Mouse (Mus musculus) lung, embryonic 14.5 days (tissue): Measurements from ENCODE around the gene Mecr. TPM values are rescaled to one million over a fixed set of nuclear protein-coding genes. Genes with fewer than 3 reads are reported as not detected.
"Not testable (repeated sequence)": the region's sequence is repeated elsewhere in the genome, so short reads cannot be mapped to it uniquely, and the experiment has no call there.

ENCODE experiments used
- ATAC-seq: fragments of 200-750 bp; cut with Nextera tagmentation; 2 replicates; pipeline ENCODE4 v1.8.0; 2017; ENCODE audit warnings: mild to moderate bottlenecking, moderate TSS enrichment, moderate library complexity; ENCODE audit not compliant: insufficient read depth
- DNase-seq: peaks from one replicate; pipeline ENCODE4 v3.0.0-alpha.2; 2015
- H3K27ac ChIP-seq: fragments of 300-500 bp; sonication (generic); 2 replicates; pipeline ENCODE4 v1.5.1; 2014; ENCODE audit warnings: low read depth, mild to moderate bottlenecking, moderate library complexity
- H3K27me3 ChIP-seq: fragments of 300-500 bp; sonication (generic); 2 replicates; pipeline ENCODE4 v1.6.1; 2014; ENCODE audit warnings: low read length, control low read depth; ENCODE audit not compliant: insufficient read depth
- H3K36me3 ChIP-seq: fragments of 300-500 bp; sonication (generic); 2 replicates; pipeline ENCODE4 v1.6.1; 2014; ENCODE audit warnings: control low read depth; ENCODE audit not compliant: insufficient read depth
- H3K4me1 ChIP-seq: fragments of 300-500 bp; sonication (generic); 2 replicates; pipeline ENCODE4 v1.6.1; 2014; ENCODE audit warnings: antibody characterized with exemption, control low read depth; ENCODE audit not compliant: insufficient read depth
- H3K4me2 ChIP-seq: fragments of 300-500 bp; sonication (generic); 2 replicates; pipeline ENCODE4 v1.6.1; 2014; ENCODE audit warnings: mild to moderate bottlenecking
- H3K4me3 ChIP-seq: fragments of 300-500 bp; sonication (generic); 2 replicates; pipeline ENCODE4 v1.5.1; 2014; ENCODE audit warnings: low read depth, low read length
- H3K9ac ChIP-seq: fragments of 300-500 bp; sonication (generic); 2 replicates; pipeline ENCODE4 v1.6.1; 2014
- H3K9me3 ChIP-seq: fragments of 300-500 bp; sonication (generic); 2 replicates; pipeline ENCODE4 v1.6.1; 2016; ENCODE audit warnings: low read depth, low read length, control low read depth
- CTCF ChIP-seq: IDR thresholded peaks from 2 replicates; pipeline ENCODE4 v1.5.1; 2016; ENCODE audit warnings: antibody characterized with exemption, low read depth
- WGBS: fragments of 180-500 bp; shearing (Covaris S2); extraction: QIAGEN DNeasy Blood & Tissue Kit; methylation state at CpG from one replicate; pipeline ENCODE4 v1.1.7; 2014; 5-methylcytosine and 5-hydroxymethylcytosine counted together
- polyA plus RNA-seq: library from polyadenylated mRNA; unstranded; fragments of >200 nt; fragmentation: Nextera tagmentation; extraction: Ambion mirVana; gene quantifications from 2 replicates; pipeline ENCODE4 v1.2.1, GENCODE M21; 2014

Mecr gene
- polyA plus RNA-seq, result 42.6 and 46.5 TPM in 2 replicates

DNA sequence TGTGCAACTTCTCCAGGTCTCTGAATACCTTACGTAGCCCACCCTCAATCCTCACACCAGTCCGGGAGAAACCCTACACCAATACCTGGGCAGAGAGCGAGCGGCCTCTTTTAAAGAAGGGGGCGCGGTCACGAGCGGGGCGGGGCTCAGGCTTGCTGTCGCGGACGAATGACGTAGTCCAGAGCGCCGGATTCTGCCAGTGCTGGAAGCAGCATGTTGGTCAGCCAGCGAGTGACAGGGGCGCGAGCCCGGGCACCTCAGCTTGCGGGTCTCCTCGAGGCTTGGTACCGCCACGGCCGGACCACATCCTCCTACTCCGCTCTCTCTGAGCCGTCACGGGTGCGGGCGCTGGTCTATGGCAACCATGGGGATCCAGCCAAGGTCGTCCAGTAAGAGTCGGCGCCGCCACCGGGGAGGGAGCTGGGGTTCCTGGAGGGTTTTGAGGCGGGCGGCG is at the start of gene Mecr:
TSS of gene Mecr (plus strand) at position 181 of the 454 bp plus-strand sequence.
- Histone ChIP-seq H3K27me3 (no peaks in the 10 kb centered on the region), H3K9ac (peak within 1 kb of the TSS; percentile 74), H3K9me3 (no peaks in the 10 kb centered on the region), H3K4me3 (peak within 1 kb of the TSS; percentile 95), H3K36me3 (peaks cover 5% of the 10 kb centered on the region; the same call in 1 of the 2 replicates), H3K4me1 (no peaks in the 10 kb centered on the region), H3K27ac (no peak within 1 kb of the TSS), H3K4me2 (peak within 1 kb of the TSS; percentile 82)
- WGBS, result under 1% methylated on average over 37 of the region's 37 CpGs
- no peak for TF ChIP-seq CTCF
- DNase-seq (peak; percentile 97), ATAC-seq (peak; percentile 88)

DNA sequence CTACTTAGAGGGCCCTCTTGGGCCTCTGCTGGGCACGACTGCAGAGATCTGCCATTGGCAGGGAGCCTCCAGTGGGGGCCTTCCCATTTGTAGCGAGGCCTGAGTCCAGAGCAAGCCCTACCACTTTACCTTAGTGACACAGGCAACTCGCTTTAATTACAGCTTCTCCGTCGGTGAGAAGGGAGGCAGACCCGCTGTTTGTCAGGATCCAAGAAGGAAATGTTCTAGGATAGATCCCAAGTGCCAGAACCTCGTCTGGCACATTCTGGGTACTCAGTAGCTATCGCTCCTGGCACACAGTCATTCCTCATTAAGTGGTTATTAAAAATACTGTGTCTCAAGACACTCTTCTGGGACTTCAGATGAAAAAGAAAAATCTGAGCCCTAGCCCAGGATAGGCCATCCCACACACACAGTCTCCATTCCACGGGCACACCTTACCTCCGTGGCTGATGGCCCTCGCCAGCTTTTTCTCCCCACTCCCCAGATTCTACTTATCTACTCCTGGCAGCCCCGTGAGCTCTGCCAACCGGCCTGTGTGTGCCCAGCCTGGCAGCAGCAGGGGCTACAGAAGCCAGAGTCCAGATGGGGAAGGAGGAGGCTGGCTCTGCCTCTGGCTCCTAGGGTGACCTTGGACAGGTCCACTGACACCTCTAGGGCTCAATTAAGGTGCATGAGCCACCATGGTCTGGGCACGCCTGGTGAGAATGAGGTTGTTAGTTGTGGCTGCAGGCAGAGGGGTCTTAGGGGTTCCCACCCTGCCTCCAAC is 46.8 kb upstream of the Mecr start:
- H3K36me3 ChIP-seq, result no peaks in the 10 kb centered on the region
- no peak overlapping the region for H3K27ac ChIP-seq
- 73% methylated on average over 14 of the region's 14 CpGs for WGBS
- no peak overlapping the region for H3K4me2 ChIP-seq
- DNase-seq (no peak), ATAC-seq (no peak; the same call in 1 of the 2 replicates)
- H3K4me1 ChIP-seq, result no peaks in the 10 kb centered on the region
- H3K9ac ChIP-seq, result no peak overlapping the region
- H3K4me3 ChIP-seq, result no peak overlapping the region
- no peaks in the 10 kb centered on the region for H3K9me3 ChIP-seq
- H3K27me3 ChIP-seq, result no peaks in the 10 kb centered on the region
- no peak for TF ChIP-seq CTCF

DNA sequence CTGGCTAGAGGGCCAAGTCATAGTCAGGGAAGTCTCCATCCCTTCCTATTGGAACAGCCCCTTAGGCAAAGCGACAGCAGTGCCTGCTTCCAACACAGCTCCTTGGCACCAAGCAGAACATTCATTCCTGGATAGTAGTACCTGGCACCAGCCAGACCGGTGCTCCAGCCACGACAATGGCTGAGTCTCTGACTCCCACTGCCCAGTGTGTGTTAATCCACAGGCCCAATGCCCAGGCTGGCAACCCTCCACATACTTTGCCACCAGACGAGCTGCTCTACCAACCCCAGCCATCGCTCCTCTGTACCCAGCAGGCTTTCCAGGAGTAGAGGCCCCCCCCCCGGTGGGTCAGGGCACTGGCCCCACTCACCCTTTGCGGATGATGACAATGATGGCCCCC is 45.8 kb upstream of the Mecr start:
- 89% methylated on average over 7 of the region's 7 CpGs for WGBS
- H3K27me3 ChIP-seq, result no peaks in the 10 kb centered on the region

DNA sequence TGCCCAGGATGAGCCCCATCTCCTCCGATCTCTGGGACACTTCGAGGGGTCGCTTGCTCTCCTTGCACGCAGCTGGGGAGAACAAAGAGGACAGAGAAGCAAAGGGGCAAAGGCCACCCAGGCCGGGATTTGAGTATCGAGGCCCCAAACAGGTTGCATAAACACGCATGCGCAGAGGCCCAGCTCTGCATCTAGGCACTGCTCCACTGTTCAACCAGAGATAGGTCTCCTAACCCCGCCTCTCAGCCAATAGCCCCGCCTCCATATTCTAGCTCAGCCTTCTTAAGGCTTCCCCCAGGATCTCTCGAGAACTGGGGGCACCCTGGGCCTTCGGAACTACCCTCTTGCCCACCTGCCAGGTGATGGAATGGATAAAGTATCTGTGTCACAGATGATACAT is 45.4 kb upstream of the Mecr start:
- no peak for TF ChIP-seq CTCF

More for the DNA sequence above, 45.8 kb upstream of the Mecr start:
- ATAC-seq (no peak), DNase-seq (no peak)
- H3K4me1 ChIP-seq, result no peaks in the 10 kb centered on the region
- H3K27ac ChIP-seq, result no peak overlapping the region
- H3K9ac ChIP-seq, result no peak overlapping the region
- no peak overlapping the region for H3K4me2 ChIP-seq
- H3K36me3 ChIP-seq, result no peaks in the 10 kb centered on the region
- no peak overlapping the region for H3K4me3 ChIP-seq
- TF ChIP-seq CTCF, result no peak
- H3K9me3 ChIP-seq, result no peaks in the 10 kb centered on the region

DNA sequence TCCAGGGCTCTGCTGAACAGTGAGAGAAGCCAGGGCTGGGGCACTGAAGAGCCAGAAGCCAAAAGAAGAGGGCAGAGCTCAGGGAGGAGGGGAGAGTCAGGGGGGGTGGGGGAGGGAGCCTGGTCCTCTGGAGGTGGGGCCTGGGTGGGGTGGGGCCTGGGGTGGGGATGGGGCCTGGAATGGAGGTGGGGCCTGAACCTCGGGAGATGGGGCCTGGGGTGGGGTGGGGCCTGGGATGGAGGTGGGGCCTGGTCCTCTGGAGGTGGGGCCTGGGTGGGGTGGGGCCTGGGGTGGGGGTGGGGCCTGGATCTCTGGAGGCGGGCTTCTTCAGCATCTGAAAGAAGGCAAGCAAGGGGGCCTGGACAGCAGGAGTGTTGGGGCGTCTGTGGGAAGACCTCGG is 44.3 kb upstream of the Mecr start:
- H3K27me3 ChIP-seq, result no peaks in the 10 kb centered on the region
- H3K9me3 ChIP-seq, result no peaks in the 10 kb centered on the region
- no peaks in the 10 kb centered on the region for H3K4me1 ChIP-seq
- no peaks in the 10 kb centered on the region for H3K36me3 ChIP-seq
- H3K4me3 ChIP-seq, result no peak overlapping the region
- ATAC-seq, result no peak
- no peak overlapping the region for H3K4me2 ChIP-seq
- WGBS, result 63% methylated on average over 3 of the region's 4 CpGs
- no peak overlapping the region for H3K9ac ChIP-seq
- no peak for TF ChIP-seq CTCF
- no peak for DNase-seq
- no peak overlapping the region for H3K27ac ChIP-seq

More for the DNA sequence above, 45.4 kb upstream of the Mecr start:
- H3K36me3 ChIP-seq, result no peaks in the 10 kb centered on the region
- WGBS, result 64% methylated on average over 12 of the region's 12 CpGs
- H3K27me3 ChIP-seq, result no peaks in the 10 kb centered on the region
- no peak overlapping the region for H3K27ac ChIP-seq
- DNase-seq, result no peak
- no peak overlapping the region for H3K4me3 ChIP-seq
- H3K9me3 ChIP-seq, result no peaks in the 10 kb centered on the region
- no peak for ATAC-seq
- no peaks in the 10 kb centered on the region for H3K4me1 ChIP-seq
- no peak overlapping the region for H3K9ac ChIP-seq
- H3K4me2 ChIP-seq, result no peak overlapping the region

DNA sequence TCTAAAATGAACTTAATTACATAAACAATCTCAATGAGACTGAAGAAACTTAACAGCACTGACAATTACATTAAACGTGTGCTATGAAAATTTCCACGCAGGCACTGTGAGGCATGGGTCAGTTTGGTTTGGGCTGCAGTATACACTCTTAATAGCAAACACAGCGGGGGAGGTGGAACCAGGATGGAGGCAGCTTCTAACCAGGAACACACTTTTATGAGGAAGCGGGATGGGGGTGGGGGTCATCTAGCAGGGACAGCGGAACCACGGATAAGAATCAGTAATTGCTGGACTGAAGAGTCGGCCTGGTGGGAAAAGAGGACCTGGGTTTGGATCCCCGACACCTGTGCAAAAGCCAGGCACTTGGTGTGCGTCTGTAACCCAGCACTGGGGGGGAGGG is 39.4 kb upstream of the Mecr start:
- H3K4me2 ChIP-seq, result no peak overlapping the region
- no peaks in the 10 kb centered on the region for H3K27me3 ChIP-seq
- no peaks in the 10 kb centered on the region for H3K9me3 ChIP-seq
- no peak for TF ChIP-seq CTCF
- H3K27ac ChIP-seq, result no peak overlapping the region
- no peak overlapping the region for H3K9ac ChIP-seq
- H3K36me3 ChIP-seq, result no peaks in the 10 kb centered on the region
- DNase-seq (no peak), ATAC-seq (no peak)
- WGBS, result 70% methylated on average over 9 of the region's 9 CpGs
- no peaks in the 10 kb centered on the region for H3K4me1 ChIP-seq
- no peak overlapping the region for H3K4me3 ChIP-seq

DNA sequence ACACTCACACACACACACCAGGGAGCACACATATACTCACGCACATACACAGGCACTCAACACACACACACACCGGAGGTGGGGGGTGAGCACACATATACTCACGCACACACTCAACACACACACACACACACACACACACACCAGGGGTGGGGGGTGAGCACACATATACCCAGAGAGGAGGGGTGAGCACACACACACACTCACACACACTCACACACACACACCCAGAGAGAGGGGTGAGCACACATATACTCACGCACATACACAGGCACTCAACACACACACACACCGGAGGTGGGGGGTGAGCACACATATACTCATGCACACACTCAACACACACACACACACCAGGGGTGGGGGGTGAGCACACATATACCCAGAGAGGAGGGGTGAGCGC is 38.5 kb upstream of the Mecr start:
- WGBS, result 92% methylated on average over 5 of the region's 6 CpGs
- H3K27ac ChIP-seq, H3K9ac ChIP-seq, H3K9me3 ChIP-seq, H3K27me3 ChIP-seq, H3K4me2 ChIP-seq, H3K4me3 ChIP-seq, DNase-seq, H3K4me1 ChIP-seq, H3K36me3 ChIP-seq, ATAC-seq: not testable (repeated sequence)
